Mouse (Mus musculus): Measurements from ENCODE around the gene Pcdh9. TPM values are rescaled to one million over a fixed set of nuclear protein-coding genes. Genes with fewer than 3 reads are reported as not detected.
A peak's percentile ranks its signal among the peaks of the same experiment; 100 is the strongest.

Pcdh9 gene
- polyA plus RNA-seq (2015; fragmentation: Nextera tagmentation; extraction: Ambion mirVana), result 0.40 and 0.54 TPM in 2 replicates

GRCm38 (mm10) chr14:93890519-93891370 is at the start of gene Pcdh9:
TSS of gene Pcdh9 (minus strand) at chr14:93890679.
- under 1% methylated on average over 50 of the region's 50 CpGs for WGBS (ENCODE audit: insufficient replicate concordance)

GRCm38 (mm10) chr14:93906928-93907327 is 16.4 kb upstream of the Pcdh9 start:
- Histone ChIP-seq H3K4me1 (replicated peaks) (no peaks in the 10 kb centered on the region), H3K27me3 (no peaks in the 10 kb centered on the region), H3K36me3 (replicated peaks) (no peaks in the 10 kb centered on the region), H3K9me3 (replicated peaks) (no peaks in the 10 kb centered on the region), H3K27ac (replicated peaks) (no peak overlapping the region), H3K4me3 (replicated peaks) (no peak overlapping the region), H3K9ac (no peak overlapping the region), H3K4me2 (no peak overlapping the region)
- ATAC-seq (ENCODE audit: insufficient read depth), result no peak
- 39% methylated on average over 1 of the region's 1 CpGs for WGBS (ENCODE audit: insufficient replicate concordance)

More at GRCm38 (mm10) chr14:93890519-93891370, at the start of gene Pcdh9:
- H3K27me3 ChIP-seq, result peaks cover 28% of the 10 kb centered on the region
- peak within 1 kb of the TSS; percentile 48 for H3K4me2 ChIP-seq
- 0 out of 2 replicates have a peak, but pooled peaks have one; percentile 40 for ATAC-seq (ENCODE audit: insufficient read depth)
- H3K36me3 ChIP-seq (replicated peaks), result no peaks in the 10 kb centered on the region
- peak within 1 kb of the TSS; percentile 36 for H3K4me3 ChIP-seq (replicated peaks)
- H3K9ac ChIP-seq, result no peak within 1 kb of the TSS
- H3K9me3 ChIP-seq (replicated peaks), result no peaks in the 10 kb centered on the region
- H3K4me1 ChIP-seq (replicated peaks), result no peaks in the 10 kb centered on the region
- no peak within 1 kb of the TSS for H3K27ac ChIP-seq (replicated peaks)

- no peak for ATAC-seq (ENCODE audit: insufficient read depth)
- H3K9ac ChIP-seq, result no peak overlapping the region
- H3K36me3 ChIP-seq (replicated peaks), result no peaks in the 10 kb centered on the region
- no peaks in the 10 kb centered on the region for H3K27me3 ChIP-seq
- no peaks in the 10 kb centered on the region for H3K4me1 ChIP-seq (replicated peaks)
- no peak overlapping the region for H3K4me2 ChIP-seq
- no peaks in the 10 kb centered on the region for H3K9me3 ChIP-seq (replicated peaks)
- H3K27ac ChIP-seq (replicated peaks), result no peak overlapping the region
- no peak overlapping the region for H3K4me3 ChIP-seq (replicated peaks)
Observed at GRCm38 (mm10) chr14:93898533-93898932, 8.1 kb upstream of the Pcdh9 start.

GRCm38 (mm10) chr14:93895131-93895530 is 4.7 kb upstream of the Pcdh9 start:
- Histone ChIP-seq H3K27ac (replicated peaks) (no peak overlapping the region), H3K9me3 (replicated peaks) (no peaks in the 10 kb centered on the region), H3K9ac (no peak overlapping the region), H3K4me1 (replicated peaks) (no peaks in the 10 kb centered on the region), H3K27me3 (peaks cover 17% of the 10 kb centered on the region), H3K36me3 (replicated peaks) (no peaks in the 10 kb centered on the region), H3K4me2 (no peak overlapping the region), H3K4me3 (replicated peaks) (no peak overlapping the region)
- no peak for ATAC-seq (ENCODE audit: insufficient read depth)
- WGBS (ENCODE audit: insufficient replicate concordance), result 72% methylated on average over 3 of the region's 3 CpGs

DNA sequence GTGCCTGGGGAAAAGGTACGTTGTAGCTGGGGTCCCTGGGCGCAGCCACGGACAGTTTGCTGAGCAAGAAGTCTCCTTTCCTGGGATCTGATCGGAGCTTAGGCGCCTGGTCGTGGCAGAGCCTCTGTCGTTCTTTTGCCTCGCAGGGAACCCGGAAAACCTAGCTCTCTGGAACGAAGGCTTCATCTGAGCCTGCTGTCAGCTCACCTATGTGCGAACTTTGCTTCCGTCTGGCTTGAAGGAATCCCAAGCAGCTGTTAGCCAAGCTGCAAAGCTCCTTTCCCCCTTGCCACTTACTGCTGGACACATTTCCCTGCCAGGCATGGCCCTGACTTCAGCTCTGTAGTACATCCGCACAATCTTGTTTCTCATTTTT is 880 bp upstream of the Pcdh9 start:
- Histone ChIP-seq H3K9me3 (replicated peaks) (no peaks in the 10 kb centered on the region), H3K4me1 (replicated peaks) (no peaks in the 10 kb centered on the region), H3K9ac (no peak overlapping the region), H3K27ac (replicated peaks) (no peak overlapping the region), H3K4me2 (peak overlapping the region; percentile 48), H3K4me3 (replicated peaks) (peak overlapping the region; percentile 36; the same call in 1 of the 2 replicates), H3K27me3 (peaks cover 28% of the 10 kb centered on the region), H3K36me3 (replicated peaks) (no peaks in the 10 kb centered on the region)
- WGBS (ENCODE audit: insufficient replicate concordance), result under 1% methylated on average over 13 of the region's 13 CpGs
- no peak for ATAC-seq (ENCODE audit: insufficient read depth)

- no peaks in the 10 kb centered on the region for H3K9me3 ChIP-seq (replicated peaks)
- no peak overlapping the region for H3K27ac ChIP-seq (replicated peaks)
- peak overlapping the region; percentile 36; the same call in 1 of the 2 replicates for H3K4me3 ChIP-seq (replicated peaks)
- WGBS (ENCODE audit: insufficient replicate concordance), result under 1% methylated on average over 20 of the region's 20 CpGs
- no peaks in the 10 kb centered on the region for H3K4me1 ChIP-seq (replicated peaks)
- peaks cover 28% of the 10 kb centered on the region for H3K27me3 ChIP-seq
- ATAC-seq (ENCODE audit: insufficient read depth), result no peak
- no peak overlapping the region for H3K9ac ChIP-seq
- no peaks in the 10 kb centered on the region for H3K36me3 ChIP-seq (replicated peaks)
- peak overlapping the region; percentile 48 for H3K4me2 ChIP-seq
Observed at GRCm38 (mm10) chr14:93889839-93890518, 500 bp downstream of the Pcdh9 start.

DNA sequence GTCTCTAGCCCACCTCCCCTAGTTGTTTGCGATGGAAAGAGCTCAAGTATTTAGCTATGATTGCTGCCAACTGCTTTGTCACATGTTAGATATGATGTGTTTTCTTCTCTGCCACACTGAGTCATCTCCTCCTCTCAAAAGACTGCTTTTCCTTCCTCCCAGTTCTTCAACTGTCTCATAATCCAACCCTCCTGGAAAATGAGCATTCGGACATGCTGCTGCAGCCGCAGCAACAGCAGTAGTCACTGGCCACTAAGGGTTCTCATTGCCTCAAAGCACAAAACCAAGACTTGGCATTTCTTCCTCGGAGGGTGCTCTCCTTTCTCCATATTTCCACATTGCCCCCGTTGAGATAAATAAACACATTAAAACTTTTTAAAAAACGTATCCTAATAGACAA is 1.2 kb downstream of the Pcdh9 start:
- no peaks in the 10 kb centered on the region for H3K4me1 ChIP-seq (replicated peaks)
- H3K9ac ChIP-seq, result no peak overlapping the region
- H3K4me2 ChIP-seq, result no peak overlapping the region; the same call in 1 of the 2 replicates
- no peak overlapping the region for H3K4me3 ChIP-seq (replicated peaks)
- H3K36me3 ChIP-seq (replicated peaks), result no peaks in the 10 kb centered on the region
- H3K9me3 ChIP-seq (replicated peaks), result no peaks in the 10 kb centered on the region
- WGBS (ENCODE audit: insufficient replicate concordance), result 43% methylated on average over 6 of the region's 6 CpGs
- no peak overlapping the region for H3K27ac ChIP-seq (replicated peaks)
- ATAC-seq (ENCODE audit: insufficient read depth), result no peak
- H3K27me3 ChIP-seq, result peaks cover 28% of the 10 kb centered on the region

GRCm38 (mm10) chr14:93888346-93888745 is 2.1 kb downstream of the Pcdh9 start:
- H3K9me3 ChIP-seq (replicated peaks), result no peaks in the 10 kb centered on the region
- peaks cover 28% of the 10 kb centered on the region for H3K27me3 ChIP-seq
- no peak overlapping the region for H3K27ac ChIP-seq (replicated peaks)
- no peak overlapping the region for H3K9ac ChIP-seq
- 63% methylated on average over 5 of the region's 5 CpGs for WGBS (ENCODE audit: insufficient replicate concordance)
- H3K36me3 ChIP-seq (replicated peaks), result no peaks in the 10 kb centered on the region
- no peaks in the 10 kb centered on the region for H3K4me1 ChIP-seq (replicated peaks)
- ATAC-seq (ENCODE audit: insufficient read depth), result no peak
- no peak overlapping the region for H3K4me2 ChIP-seq
- H3K4me3 ChIP-seq (replicated peaks), result no peak overlapping the region

DNA sequence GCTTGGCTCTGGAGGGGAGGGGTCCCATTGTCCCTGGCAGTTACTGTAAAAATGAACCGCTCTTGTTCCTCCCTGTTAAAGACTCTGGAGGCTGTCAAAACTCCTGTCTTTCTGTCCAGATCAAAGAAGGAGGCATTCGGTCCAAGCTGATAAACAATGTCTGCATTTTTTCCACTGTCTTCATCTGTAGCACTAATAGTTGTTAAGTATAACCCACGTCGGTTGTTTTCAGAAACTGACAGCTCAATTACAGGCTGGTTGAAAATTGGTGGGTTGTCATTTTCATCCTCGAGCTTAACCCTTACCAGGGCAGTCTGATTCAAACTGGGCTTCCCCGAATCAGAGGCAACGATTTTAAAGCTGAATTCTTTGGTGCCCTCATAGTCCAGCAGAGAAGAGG is 3.4 kb downstream of the Pcdh9 start:
- Histone ChIP-seq H3K36me3 (replicated peaks) (no peaks in the 10 kb centered on the region), H3K27me3 (peaks cover 28% of the 10 kb centered on the region), H3K4me3 (replicated peaks) (no peak overlapping the region), H3K4me1 (replicated peaks) (no peaks in the 10 kb centered on the region), H3K9ac (no peak overlapping the region), H3K9me3 (replicated peaks) (no peaks in the 10 kb centered on the region), H3K4me2 (no peak overlapping the region), H3K27ac (replicated peaks) (no peak overlapping the region)
- WGBS (ENCODE audit: insufficient replicate concordance), result 50% methylated on average over 7 of the region's 7 CpGs
- no peak for ATAC-seq (ENCODE audit: insufficient read depth)

GRCm38 (mm10) chr14:93885551-93886084 is 4.9 kb downstream of the Pcdh9 start:
- H3K9ac ChIP-seq, result no peak overlapping the region
- H3K4me1 ChIP-seq (replicated peaks), result no peaks in the 10 kb centered on the region
- H3K27me3 ChIP-seq, result peaks cover 16% of the 10 kb centered on the region
- no peak for ATAC-seq (ENCODE audit: insufficient read depth)
- H3K4me3 ChIP-seq (replicated peaks), result no peak overlapping the region
- H3K9me3 ChIP-seq (replicated peaks), result no peaks in the 10 kb centered on the region
- H3K36me3 ChIP-seq (replicated peaks), result no peaks in the 10 kb centered on the region
- no peak overlapping the region for H3K27ac ChIP-seq (replicated peaks)
- no peak overlapping the region for H3K4me2 ChIP-seq
- 67% methylated on average over 11 of the region's 11 CpGs for WGBS (ENCODE audit: insufficient replicate concordance)

DNA sequence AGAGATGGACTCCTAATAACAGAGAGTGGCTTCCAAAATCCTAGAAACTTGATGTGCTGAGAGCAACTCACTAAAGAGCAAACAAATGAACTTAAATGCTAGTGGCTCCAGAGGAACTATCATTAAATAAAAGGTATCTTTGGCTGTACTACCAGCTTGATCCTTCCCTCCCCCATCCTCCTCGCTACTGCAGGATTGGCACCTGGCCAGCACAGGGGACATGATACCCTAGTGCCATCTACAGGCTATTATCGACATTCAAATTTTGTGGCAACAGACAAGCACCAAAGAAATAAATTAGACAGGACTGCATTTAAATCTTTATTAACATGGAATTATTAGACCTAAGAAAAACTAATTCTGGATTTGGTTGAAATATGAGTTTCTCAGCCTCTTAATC is 6.0 kb downstream of the Pcdh9 start:
- Histone ChIP-seq H3K27me3 (0 out of 2 replicates have a peak, but pooled peaks cover 5% of the 10 kb centered on the region), H3K9ac (no peak overlapping the region), H3K4me3 (replicated peaks) (no peak overlapping the region), H3K4me2 (no peak overlapping the region), H3K4me1 (replicated peaks) (no peaks in the 10 kb centered on the region), H3K27ac (replicated peaks) (no peak overlapping the region), H3K36me3 (replicated peaks) (no peaks in the 10 kb centered on the region), H3K9me3 (replicated peaks) (no peaks in the 10 kb centered on the region)
- ATAC-seq (ENCODE audit: insufficient read depth), result no peak
- 5% methylated on average over 2 of the region's 2 CpGs for WGBS (ENCODE audit: insufficient replicate concordance)
